Mouse (Mus musculus): Measurements from ENCODE around the gene Itpr2. TPM values are rescaled to one million over a fixed set of nuclear protein-coding genes. Genes with fewer than 3 reads are reported as not detected.

Gene Itpr2
- polyA plus RNA-seq, 1 experiment, result 25.5 TPM

DNA sequence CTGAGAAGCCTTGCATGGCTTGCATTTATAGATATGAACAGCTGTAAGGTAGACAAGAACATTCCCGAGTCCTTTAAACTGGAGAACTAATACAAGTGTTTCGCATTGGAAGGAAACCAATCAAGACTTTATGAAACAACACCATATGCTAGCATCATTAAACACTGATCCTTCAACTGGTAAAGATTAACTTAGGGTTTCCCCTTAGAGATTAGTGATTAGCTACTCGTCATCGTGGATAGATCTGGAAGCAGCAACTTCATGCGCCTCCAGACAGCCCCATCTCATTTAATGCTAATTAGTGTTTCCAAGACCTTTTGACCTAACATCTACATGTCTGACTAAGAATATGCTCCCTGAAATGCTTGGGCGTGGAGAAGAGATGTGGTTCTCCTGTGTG lies 255.7 kb downstream of the Itpr2 start:
- DNase-seq, result no peak
- no peak overlapping the region for H3K4me3 ChIP-seq (replicated peaks; ENCODE audit: extremely low read depth, low read depth, low read length)
- no peaks in the 10 kb centered on the region for H3K4me1 ChIP-seq (ENCODE audit: control insufficient read depth, insufficient read depth, low read length)
- WGBS, result 91% methylated on average over 6 of the region's 6 CpGs
- TF ChIP-seq CTCF (IDR thresholded peaks at IDR 0.05; ENCODE audit: insufficient read depth, low read length) (no peak), POLR2A (IDR thresholded peaks at IDR 0.05; ENCODE audit: borderline replicate concordance, extremely low read depth, low read depth, low read length) (no peak)

DNA sequence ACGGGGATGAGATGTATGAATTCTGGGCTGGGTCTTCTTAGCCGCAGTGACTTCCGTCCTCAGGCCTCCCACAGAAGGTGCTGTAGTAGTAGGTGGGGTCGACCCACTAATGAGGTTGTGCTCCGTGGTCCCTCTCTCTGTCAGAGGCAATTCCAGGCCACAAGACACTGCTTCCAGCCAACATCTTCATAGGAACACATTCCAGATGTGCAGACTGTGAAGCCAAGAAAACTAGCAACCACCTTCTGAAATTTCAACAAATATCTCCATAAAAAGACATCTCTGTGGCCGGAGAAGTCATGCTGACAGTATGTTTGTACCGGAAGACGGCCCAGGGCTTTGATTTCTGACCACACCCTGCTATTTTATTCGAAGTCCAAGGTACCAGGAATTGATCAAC lies 256.1 kb downstream of the Itpr2 start:
- no peak for DNase-seq
- WGBS, result 85% methylated on average over 9 of the region's 9 CpGs
- no peaks in the 10 kb centered on the region for H3K4me1 ChIP-seq (ENCODE audit: control insufficient read depth, insufficient read depth, low read length)
- TF ChIP-seq POLR2A (IDR thresholded peaks at IDR 0.05; ENCODE audit: borderline replicate concordance, extremely low read depth, low read depth, low read length), result no peak
- TF ChIP-seq CTCF (IDR thresholded peaks at IDR 0.05; ENCODE audit: insufficient read depth, low read length), result no peak
- H3K4me3 ChIP-seq (replicated peaks; ENCODE audit: extremely low read depth, low read depth, low read length), result no peak overlapping the region

GRCm38 (mm10) chr6:146243068-146243467 lies 259.0 kb downstream of the Itpr2 start:
- no peak for TF ChIP-seq CTCF (IDR thresholded peaks at IDR 0.05; ENCODE audit: insufficient read depth, low read length)
- WGBS, result 59% methylated on average over 5 of the region's 5 CpGs
- no peak for DNase-seq
- no peaks in the 10 kb centered on the region for H3K4me1 ChIP-seq (ENCODE audit: control insufficient read depth, insufficient read depth, low read length)
- H3K4me3 ChIP-seq (replicated peaks; ENCODE audit: extremely low read depth, low read depth, low read length), result no peak overlapping the region

DNA sequence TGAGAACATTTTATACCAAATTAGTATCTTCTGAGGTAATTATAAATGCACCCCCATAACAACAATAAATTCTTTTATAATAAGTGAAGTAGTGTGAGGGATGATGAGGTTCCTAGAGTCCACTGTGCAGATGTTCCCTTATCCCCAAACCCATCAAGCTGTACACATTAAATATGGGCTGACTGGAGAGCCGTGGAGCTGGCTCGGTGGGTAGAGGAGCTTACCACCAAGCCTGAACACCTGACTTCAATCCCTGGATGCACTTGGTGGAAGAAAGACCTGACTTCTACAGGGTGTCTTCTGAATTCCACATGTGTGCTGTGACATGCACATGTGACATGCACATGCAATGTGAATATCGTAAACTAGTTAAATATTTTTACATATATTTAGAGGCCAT lies 260.7 kb downstream of the Itpr2 start:
- no peak overlapping the region for H3K4me3 ChIP-seq (replicated peaks; ENCODE audit: extremely low read depth, low read depth, low read length)
- TF ChIP-seq CTCF (IDR thresholded peaks at IDR 0.05; ENCODE audit: insufficient read depth, low read length), result no peak
- no peak for TF ChIP-seq POLR2A (IDR thresholded peaks at IDR 0.05; ENCODE audit: borderline replicate concordance, extremely low read depth, low read depth, low read length)
- 93% methylated on average over 3 of the region's 3 CpGs for whole genome bisulfite sequencing
- DNase-seq, result no peak
- H3K4me1 ChIP-seq (ENCODE audit: control insufficient read depth, insufficient read depth, low read length), result no peaks in the 10 kb centered on the region

DNA sequence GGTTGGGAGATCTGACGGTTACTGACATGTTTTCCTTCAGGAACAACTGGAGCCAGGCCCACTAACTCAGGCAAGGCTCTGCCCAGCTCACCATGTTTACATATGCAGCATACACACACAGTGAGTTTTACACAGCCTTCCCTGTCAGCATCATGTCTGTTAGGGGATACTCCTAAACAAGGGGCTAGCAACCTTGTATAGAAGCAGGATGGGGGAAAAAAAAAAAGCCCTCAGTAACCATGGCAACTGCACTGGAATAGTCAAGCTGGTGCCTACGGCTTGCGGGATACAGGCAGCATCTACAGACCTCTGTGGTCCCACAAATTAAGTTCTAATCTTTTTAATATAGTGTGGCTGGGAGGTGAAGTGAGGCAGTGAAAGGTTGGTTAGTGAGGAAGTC lies 266.9 kb downstream of the Itpr2 start:
- 72% methylated on average over 3 of the region's 3 CpGs for WGBS
- no peak for TF ChIP-seq CTCF (IDR thresholded peaks at IDR 0.05; ENCODE audit: insufficient read depth, low read length)
- TF ChIP-seq POLR2A (IDR thresholded peaks at IDR 0.05; ENCODE audit: borderline replicate concordance, extremely low read depth, low read depth, low read length), result no peak
- no peak overlapping the region for H3K4me3 ChIP-seq (replicated peaks; ENCODE audit: extremely low read depth, low read depth, low read length)
- no peak for DNase-seq
- H3K4me1 ChIP-seq (ENCODE audit: control insufficient read depth, insufficient read depth, low read length), result no peaks in the 10 kb centered on the region

DNA sequence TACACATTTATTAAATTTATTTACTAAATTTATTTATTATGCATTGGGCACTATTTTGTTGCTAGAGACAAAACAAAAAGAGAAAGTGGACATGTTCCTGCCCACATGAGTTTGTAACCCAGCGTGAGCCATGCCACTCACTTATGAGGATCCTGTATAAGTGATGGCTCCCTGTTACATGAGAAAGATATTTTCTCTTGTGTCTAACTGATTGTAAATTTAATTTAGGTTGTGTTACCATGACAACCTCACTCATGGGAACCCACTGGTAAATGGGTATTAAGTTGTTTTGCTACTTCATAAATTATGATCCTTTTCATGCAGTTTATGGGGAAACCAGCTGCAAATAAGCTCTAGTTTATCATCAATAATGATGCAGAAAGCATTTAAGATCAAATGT lies 267.6 kb downstream of the Itpr2 start:
- TF ChIP-seq POLR2A (IDR thresholded peaks at IDR 0.05; ENCODE audit: borderline replicate concordance, extremely low read depth, low read depth, low read length) (no peak), CTCF (IDR thresholded peaks at IDR 0.05; ENCODE audit: insufficient read depth, low read length) (no peak)
- no peak for DNase-seq
- 94% methylated on average over 1 of the region's 1 CpGs for WGBS
- Histone ChIP-seq H3K4me3 (replicated peaks; ENCODE audit: extremely low read depth, low read depth, low read length) (no peak overlapping the region), H3K4me1 (ENCODE audit: control insufficient read depth, insufficient read depth, low read length) (no peaks in the 10 kb centered on the region)

DNA sequence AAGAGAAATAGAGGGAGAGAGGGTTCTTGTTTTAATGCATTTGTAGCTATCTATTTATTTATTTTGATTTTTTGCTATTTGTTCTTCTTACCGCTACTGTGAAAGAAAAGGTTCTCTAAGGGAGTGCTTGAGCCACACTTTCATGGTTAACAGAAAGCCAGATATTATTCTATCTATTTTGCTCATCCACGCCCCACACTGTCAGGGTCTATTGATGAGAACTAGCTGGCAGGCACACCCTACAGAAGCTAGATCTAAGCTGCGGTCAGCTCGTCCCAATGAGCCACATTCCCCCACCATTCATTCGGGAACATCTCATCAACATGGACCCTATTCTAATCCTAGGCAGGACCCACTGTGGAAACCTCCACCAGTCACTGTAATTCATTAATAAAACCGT lies 271.1 kb downstream of the Itpr2 start:
- TF ChIP-seq POLR2A (IDR thresholded peaks at IDR 0.05; ENCODE audit: borderline replicate concordance, extremely low read depth, low read depth, low read length) (no peak), CTCF (IDR thresholded peaks at IDR 0.05; ENCODE audit: insufficient read depth, low read length) (no peak)
- H3K4me1 ChIP-seq (ENCODE audit: control insufficient read depth, insufficient read depth, low read length), result no peaks in the 10 kb centered on the region
- DNase-seq, result no peak
- 92% methylated on average over 6 of the region's 6 CpGs for WGBS
- no peak overlapping the region for H3K4me3 ChIP-seq (replicated peaks; ENCODE audit: extremely low read depth, low read depth, low read length)

GRCm38 (mm10) chr6:146230373-146230788 lies 271.6 kb downstream of the Itpr2 start:
- Histone ChIP-seq H3K4me3 (replicated peaks; ENCODE audit: extremely low read depth, low read depth, low read length) (no peak overlapping the region), H3K4me1 (ENCODE audit: control insufficient read depth, insufficient read depth, low read length) (no peaks in the 10 kb centered on the region)
- TF ChIP-seq CTCF (IDR thresholded peaks at IDR 0.05; ENCODE audit: insufficient read depth, low read length), result no peak
- no peak for TF ChIP-seq POLR2A (IDR thresholded peaks at IDR 0.05; ENCODE audit: borderline replicate concordance, extremely low read depth, low read depth, low read length)
- DNase-seq, result no peak
- WGBS, result 58% methylated on average over 9 of the region's 9 CpGs

- DNase-seq, result no peak
- WGBS, result 64% methylated on average over 2 of the region's 2 CpGs
- H3K4me3 ChIP-seq (replicated peaks; ENCODE audit: extremely low read depth, low read depth, low read length), result no peak overlapping the region
- TF ChIP-seq POLR2A (IDR thresholded peaks at IDR 0.05; ENCODE audit: borderline replicate concordance, extremely low read depth, low read depth, low read length) (no peak), CTCF (IDR thresholded peaks at IDR 0.05; ENCODE audit: insufficient read depth, low read length) (no peak)
- H3K4me1 ChIP-seq (ENCODE audit: control insufficient read depth, insufficient read depth, low read length), result no peaks in the 10 kb centered on the region
Observed at GRCm38 (mm10) chr6:146229967-146230366, 272.1 kb downstream of the Itpr2 start.

- TF ChIP-seq POLR2A (IDR thresholded peaks at IDR 0.05; ENCODE audit: borderline replicate concordance, extremely low read depth, low read depth, low read length), result no peak
- no peak overlapping the region for H3K4me3 ChIP-seq (replicated peaks; ENCODE audit: extremely low read depth, low read depth, low read length)
- 83% methylated on average over 9 of the region's 9 CpGs for WGBS
- H3K4me1 ChIP-seq (ENCODE audit: control insufficient read depth, insufficient read depth, low read length), result no peaks in the 10 kb centered on the region
- no peak for DNase-seq
Observed at GRCm38 (mm10) chr6:146229519-146229918, 272.5 kb downstream of the Itpr2 start.

DNA sequence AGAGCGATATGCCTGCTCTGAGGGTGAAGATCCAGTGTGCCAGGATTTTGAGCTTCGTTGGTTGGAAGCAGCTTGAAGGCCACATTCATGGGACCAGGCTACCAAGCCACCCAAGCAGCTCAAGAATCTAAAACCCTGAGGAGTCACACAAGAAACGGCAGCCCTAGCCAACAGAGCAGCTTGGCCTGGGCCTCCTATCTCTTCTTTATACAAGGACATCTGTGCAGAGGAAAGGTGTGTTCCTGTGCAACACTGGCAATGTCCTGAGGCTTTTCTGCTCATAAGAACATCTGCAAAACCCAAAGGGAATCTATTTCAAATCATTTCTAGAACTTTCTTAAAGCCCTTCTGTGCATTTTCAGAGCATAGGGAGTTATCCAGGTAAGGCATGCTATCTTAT lies 274.0 kb downstream of the Itpr2 start:
- 92% methylated on average over 3 of the region's 3 CpGs for WGBS
- Histone ChIP-seq H3K4me3 (replicated peaks; ENCODE audit: extremely low read depth, low read depth, low read length) (no peak overlapping the region), H3K4me1 (ENCODE audit: control insufficient read depth, insufficient read depth, low read length) (no peaks in the 10 kb centered on the region)
- TF ChIP-seq CTCF (IDR thresholded peaks at IDR 0.05; ENCODE audit: insufficient read depth, low read length) (no peak), POLR2A (IDR thresholded peaks at IDR 0.05; ENCODE audit: borderline replicate concordance, extremely low read depth, low read depth, low read length) (no peak)
- no peak for DNase-seq
